Mouse (Mus musculus) neural tube, embryonic 15.5 days (tissue): Measurements from ENCODE around the gene Vmn1r54. TPM values are rescaled to one million over a fixed set of nuclear protein-coding genes. Genes with fewer than 3 reads are reported as not detected.

Experiments
- ATAC-seq: fragments of 200-750 bp; cut with Nextera tagmentation; 2 replicates; pipeline ENCODE4 v1.8.0; 2017; ENCODE audit warnings: mild to moderate bottlenecking, moderate TSS enrichment, moderate library complexity; ENCODE audit not compliant: low FRiP score
- H3K27ac ChIP-seq: fragments of 300-500 bp; sonication (generic); replicated peaks from 2 replicates; pipeline ENCODE4 v1.5.1; 2015; ENCODE audit warnings: mild to moderate bottlenecking, inconsistent platforms
- H3K27me3 ChIP-seq: fragments of 300-500 bp; sonication (generic); replicated peaks from 2 replicates; pipeline ENCODE4 v1.6.1; 2015; ENCODE audit warnings: inconsistent platforms
- H3K36me3 ChIP-seq: fragments of 300-500 bp; sonication (generic); 2 replicates; pipeline ENCODE4 v1.6.1; 2015; ENCODE audit warnings: inconsistent platforms
- H3K4me1 ChIP-seq: fragments of 300-500 bp; sonication (generic); 2 replicates; pipeline ENCODE4 v1.6.1; 2015; ENCODE audit warnings: inconsistent platforms
- H3K4me2 ChIP-seq: fragments of 300-500 bp; sonication (generic); 2 replicates; pipeline ENCODE4 v1.6.1; 2015; ENCODE audit warnings: inconsistent platforms, mild to moderate bottlenecking, moderate library complexity
- H3K4me3 ChIP-seq: fragments of 300-500 bp; sonication (generic); replicated peaks from 2 replicates; pipeline ENCODE4 v1.5.1; 2015; ENCODE audit warnings: mild to moderate bottlenecking, inconsistent platforms
- H3K9ac ChIP-seq: fragments of 300-500 bp; sonication (generic); replicated peaks from 2 replicates; pipeline ENCODE4 v1.6.1; 2015; ENCODE audit warnings: mild to moderate bottlenecking, inconsistent platforms
- H3K9me3 ChIP-seq: fragments of 300-500 bp; sonication (generic); replicated peaks from 2 replicates; pipeline ENCODE4 v1.6.1; 2016; ENCODE audit warnings: inconsistent platforms
- WGBS: fragments of 180-500 bp; shearing (Covaris S2); methylation state at CpG from one replicate; pipeline ENCODE4 v1.1.7; 2015; ENCODE audit warnings: mixed read lengths; 5-methylcytosine and 5-hydroxymethylcytosine counted together
- polyA plus RNA-seq: library from polyadenylated mRNA; unstranded; fragments of >200 nt; fragmentation: Nextera tagmentation; extraction: Ambion mirVana; gene quantifications from 2 replicates; pipeline ENCODE4 v1.2.1, GENCODE M21; 2015

Gene Vmn1r54
- polyA plus RNA-seq, 1 experiment from 2014 or later: not detected

DNA sequence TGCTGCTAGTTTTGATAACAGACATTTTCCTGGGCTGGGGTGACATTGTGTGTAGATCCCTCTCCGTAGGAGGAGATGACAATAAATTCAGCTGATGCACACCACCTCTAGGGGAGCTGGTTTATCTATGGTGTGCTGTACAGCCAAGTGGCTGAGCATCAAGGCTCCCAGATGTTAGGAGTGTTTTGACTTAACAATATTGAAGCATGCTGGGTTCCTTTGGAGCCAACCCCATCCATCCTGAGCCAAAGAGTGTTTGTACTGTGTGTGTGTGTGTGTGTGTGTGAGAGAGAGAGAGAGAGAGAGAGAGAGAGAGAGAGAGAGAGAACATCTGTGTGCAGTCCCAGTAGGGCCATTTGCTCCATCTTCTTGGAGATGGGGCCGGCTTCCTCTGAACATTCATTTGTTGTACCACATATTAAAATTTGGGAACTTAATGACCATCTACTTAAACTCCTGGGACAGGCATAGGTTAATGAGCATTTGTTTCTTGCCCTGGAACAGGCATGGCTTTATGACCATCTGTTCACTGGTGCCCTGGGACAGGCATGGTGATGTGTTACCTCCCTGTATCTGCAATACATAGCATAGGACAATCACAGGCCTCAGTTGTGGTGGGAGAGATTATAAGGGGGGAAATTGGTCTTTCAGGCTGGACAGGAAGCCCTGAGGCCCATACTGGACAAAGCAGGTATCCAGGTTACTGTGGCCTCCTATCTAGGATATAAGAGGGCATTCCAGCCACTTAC lies 71.6 kb downstream of the Vmn1r54 start:
- H3K36me3 ChIP-seq: no peaks in the 10 kb centered on the region
- H3K4me1 ChIP-seq: peaks cover 3% of the 10 kb centered on the region; the same call in 1 of the 2 replicates
- ATAC-seq: peak; percentile 68
- no peaks in the 10 kb centered on the region for H3K9me3 ChIP-seq
- no peaks in the 10 kb centered on the region for H3K27me3 ChIP-seq
- no peak overlapping the region for H3K4me2 ChIP-seq
- no peak overlapping the region for H3K9ac ChIP-seq
- H3K4me3 ChIP-seq: no peak overlapping the region
- no peak overlapping the region for H3K27ac ChIP-seq
- WGBS: 49% methylated on average over 2 of the region's 2 CpGs

DNA sequence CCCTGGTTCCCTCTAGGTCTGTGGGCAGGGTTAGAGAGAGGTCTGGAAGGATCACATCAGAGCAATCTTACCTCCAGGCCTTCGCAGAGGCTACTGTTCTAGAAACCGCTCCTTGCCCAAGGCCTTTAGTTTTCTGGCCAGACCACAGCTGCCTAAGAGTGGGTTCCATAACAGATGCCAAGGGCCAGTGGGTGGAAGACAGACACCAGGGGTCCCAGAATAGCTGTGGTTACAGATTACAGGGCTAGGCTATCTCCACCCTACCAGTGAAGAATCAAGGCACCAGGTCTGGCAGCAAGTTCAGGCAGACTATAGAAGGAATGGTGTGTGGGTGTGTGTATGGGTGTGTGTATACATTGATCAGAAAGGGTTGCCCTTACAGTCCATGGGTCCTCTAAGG lies 72.9 kb downstream of the Vmn1r54 start:
- Histone ChIP-seq H3K27me3 (no peaks in the 10 kb centered on the region), H3K36me3 (no peaks in the 10 kb centered on the region), H3K9ac (no peak overlapping the region), H3K4me2 (no peak overlapping the region), H3K27ac (no peak overlapping the region), H3K4me3 (no peak overlapping the region), H3K9me3 (no peaks in the 10 kb centered on the region), H3K4me1 (peaks cover 5% of the 10 kb centered on the region; the same call in 1 of the 2 replicates)
- ATAC-seq: no peak
- 95% methylated on average over 2 of the region's 2 CpGs for WGBS

GRCm38 (mm10) chr6:90319475-90320191 lies 73.5 kb downstream of the Vmn1r54 start:
- no peaks in the 10 kb centered on the region for H3K36me3 ChIP-seq
- WGBS: 77% methylated on average over 7 of the region's 7 CpGs
- H3K9ac ChIP-seq: no peak overlapping the region
- no peaks in the 10 kb centered on the region for H3K27me3 ChIP-seq
- H3K9me3 ChIP-seq: no peaks in the 10 kb centered on the region
- H3K27ac ChIP-seq: no peak overlapping the region
- peaks cover 5% of the 10 kb centered on the region; the same call in 1 of the 2 replicates for H3K4me1 ChIP-seq
- no peak overlapping the region for H3K4me2 ChIP-seq
- H3K4me3 ChIP-seq: no peak overlapping the region
- ATAC-seq: no peak

DNA sequence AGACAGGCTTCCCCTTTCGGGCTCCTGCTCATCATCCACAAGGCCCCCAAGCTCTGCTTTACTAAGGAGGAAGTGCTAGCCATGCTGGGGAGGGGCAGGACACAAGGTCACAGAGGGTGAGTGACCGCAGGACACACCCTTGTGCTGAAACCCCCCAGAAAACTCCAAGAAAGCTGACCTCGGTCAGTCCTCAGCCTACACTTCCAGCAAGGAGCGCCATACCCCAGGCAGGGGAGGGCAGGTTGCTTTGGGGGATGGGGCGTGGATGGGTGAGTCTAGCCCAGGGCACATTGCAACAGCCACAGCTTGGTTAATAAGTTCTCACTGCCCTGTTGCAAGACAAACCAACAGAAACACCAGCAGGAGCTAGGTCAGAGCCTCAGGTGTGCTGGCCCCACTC lies 74.3 kb downstream of the Vmn1r54 start:
- H3K4me3 ChIP-seq: no peak overlapping the region
- H3K4me1 ChIP-seq: peaks cover 11% of the 10 kb centered on the region
- no peak overlapping the region for H3K27ac ChIP-seq
- H3K9me3 ChIP-seq: no peaks in the 10 kb centered on the region
- WGBS: 82% methylated on average over 5 of the region's 5 CpGs
- H3K36me3 ChIP-seq: no peaks in the 10 kb centered on the region
- no peak for ATAC-seq
- H3K4me2 ChIP-seq: no peak overlapping the region
- H3K9ac ChIP-seq: no peak overlapping the region
- 0 out of 2 replicates have a peak, but pooled peaks cover 5% of the 10 kb centered on the region for H3K27me3 ChIP-seq

Other genes starting within 250 kb of the Vmn1r54 start
- gene Vmn1r47, start 230.2 kb upstream of the Vmn1r54 start, polyA plus RNA-seq: not detected in 2 replicates
- not detected in 2 replicates for gene Vmn1r48, start 209.5 kb upstream of the Vmn1r54 start, polyA plus RNA-seq
- gene Vmn1r49, start 167.8 kb upstream of the Vmn1r54 start, polyA plus RNA-seq: not detected in 2 replicates
- gene Vmn1r50, start 144.9 kb upstream of the Vmn1r54 start, polyA plus RNA-seq: not detected in 2 replicates
- gene Vmn1r51, start 123.7 kb upstream of the Vmn1r54 start, polyA plus RNA-seq: 0.06 and 0.12 TPM in 2 replicates
- 0.10 TPM in 1 of 2 replicates, not detected in the other for gene Vmn1r52, start 71.5 kb upstream of the Vmn1r54 start, polyA plus RNA-seq
- gene V1ra8, start 43.5 kb upstream of the Vmn1r54 start, polyA plus RNA-seq: not detected in 2 replicates
- not detected in 2 replicates for gene Vmn1r53, start 21.9 kb upstream of the Vmn1r54 start, polyA plus RNA-seq
- not detected in 2 replicates for gene BC048671, start 54.9 kb downstream of the Vmn1r54 start, polyA plus RNA-seq
- gene Chst13, start 78.9 kb downstream of the Vmn1r54 start, polyA plus RNA-seq: 0.36 TPM in 2 replicates
- gene Uroc1, start 87.0 kb downstream of the Vmn1r54 start, polyA plus RNA-seq: 0.11 TPM in 1 of 2 replicates, not detected in the other
- gene Zxdc, start 123.2 kb downstream of the Vmn1r54 start, polyA plus RNA-seq: 8.1 and 10.4 TPM in 2 replicates
- 7.5 and 7.7 TPM in 2 replicates for gene Cfap100, start 182.5 kb downstream of the Vmn1r54 start, polyA plus RNA-seq
- gene Klf15, start 216.3 kb downstream of the Vmn1r54 start, polyA plus RNA-seq: 16.9 and 18.5 TPM in 2 replicates
- 60.1 and 68.2 TPM in 2 replicates for gene Aldh1l1, start 240.1 kb downstream of the Vmn1r54 start, polyA plus RNA-seq